Mouse (Mus musculus): ENCODE results near the gene Lrrc4c.

The Lrrc4c gene

DNA sequence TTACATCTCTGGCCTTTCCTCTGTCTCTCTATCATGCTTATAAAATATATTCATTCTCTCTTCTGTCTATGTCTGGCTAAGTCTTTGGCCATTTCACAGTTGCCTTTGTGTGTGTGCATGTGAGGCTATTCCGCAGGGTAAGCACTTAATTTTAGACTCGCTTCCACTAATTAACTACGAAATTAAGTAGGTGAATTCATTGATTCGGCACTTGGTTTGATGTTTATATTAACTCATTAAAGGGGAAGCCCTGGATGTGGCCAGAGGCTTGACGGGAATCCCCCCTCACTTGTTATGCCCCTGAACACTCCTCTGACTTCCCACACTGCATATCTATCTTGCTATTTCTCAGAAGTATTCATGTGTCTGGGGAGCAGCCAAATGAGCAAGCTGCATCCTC, 1169.6 kb downstream of the Lrrc4c start:
- DNase-seq, result no peak

DNA sequence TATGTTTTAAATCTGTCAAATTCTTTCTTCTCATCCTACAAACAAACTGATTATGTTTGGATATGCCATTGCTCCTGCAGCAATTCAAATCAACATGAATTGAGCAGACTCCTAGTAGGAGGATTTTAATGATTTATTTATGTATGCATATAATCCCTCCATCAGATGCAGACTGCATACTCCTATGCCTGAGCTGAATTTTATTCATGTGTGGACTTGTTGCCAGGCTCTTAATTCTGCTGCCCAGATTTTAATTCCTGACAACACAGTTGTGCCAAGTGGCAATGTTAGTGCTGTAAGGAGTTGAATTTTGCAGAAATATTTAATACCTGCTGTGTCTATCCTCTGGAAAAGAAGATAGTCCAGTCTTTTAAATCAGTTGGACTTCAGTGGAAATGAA, 1179.1 kb downstream of the Lrrc4c start:
- DNase-seq, result no peak

DNA sequence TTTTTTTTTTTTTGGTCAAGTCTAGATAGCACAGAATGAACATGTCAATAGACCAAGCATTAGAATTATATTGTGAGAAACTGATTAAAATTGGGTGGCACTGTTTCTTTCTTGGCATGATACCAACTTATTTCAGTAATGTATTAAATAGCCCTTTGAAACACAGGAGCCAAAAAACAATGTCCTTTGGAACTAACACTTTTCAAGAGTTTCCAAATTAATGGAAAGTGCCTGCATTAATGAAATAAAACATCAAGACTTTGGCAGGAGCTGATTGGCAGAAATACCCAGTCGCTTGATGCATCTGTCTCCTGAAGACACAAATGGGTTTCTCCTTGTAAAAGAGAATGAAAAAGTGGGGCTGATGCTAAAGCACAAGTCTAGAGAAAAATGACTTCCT, 1184.5 kb downstream of the Lrrc4c start:
- DNase-seq, result no peak

DNA sequence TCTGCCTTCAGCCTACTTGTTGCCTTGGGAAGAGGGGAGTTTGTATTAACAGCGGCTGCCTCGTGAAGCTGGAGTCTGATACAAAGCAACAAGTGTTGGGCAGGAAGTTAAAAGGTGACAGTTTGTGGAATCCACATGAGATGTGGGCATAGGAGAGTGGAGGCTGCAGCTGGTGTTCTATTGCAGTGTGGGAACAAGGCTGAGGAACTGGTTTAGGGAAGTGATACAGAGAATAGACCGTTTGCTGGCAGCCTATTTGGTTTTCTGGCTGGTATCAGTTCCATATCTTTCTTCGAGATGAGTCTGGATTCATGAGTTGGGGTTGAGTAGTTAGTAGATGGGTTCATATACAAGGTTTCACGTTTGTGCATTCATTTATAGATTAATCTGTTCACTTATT, 1186.9 kb downstream of the Lrrc4c start:
- no peak for DNase-seq

DNA sequence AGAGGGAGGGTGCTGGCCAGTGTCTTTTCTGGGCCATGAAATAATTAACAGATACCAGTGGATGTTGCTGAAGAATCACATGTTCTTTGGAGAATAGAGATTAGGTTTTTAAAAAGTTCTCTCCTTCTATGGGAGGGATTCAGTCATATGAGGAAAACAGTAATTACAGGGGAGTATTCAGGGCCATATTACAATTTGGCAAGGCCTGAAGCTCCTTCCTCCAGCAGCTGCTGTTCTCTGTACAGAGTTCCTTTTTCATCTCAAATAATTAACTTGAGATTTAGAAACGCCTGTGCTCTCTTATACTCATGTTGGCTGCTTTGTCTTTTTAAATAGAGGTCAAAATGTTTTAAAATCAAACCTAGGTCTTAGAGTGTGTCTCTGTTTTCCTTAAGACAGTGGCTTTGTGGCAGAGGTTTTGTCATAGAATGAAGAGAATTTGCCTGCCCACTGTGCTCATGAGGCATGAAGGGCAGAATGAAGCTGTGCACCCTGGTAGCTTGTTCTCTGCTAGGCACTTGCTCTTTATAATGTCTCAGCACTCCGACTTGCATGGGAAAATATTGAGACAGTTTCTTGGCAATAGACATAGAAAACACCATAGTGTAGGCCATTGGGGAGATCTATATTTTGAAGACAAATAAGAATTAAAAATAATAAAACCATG, 1206.4 kb downstream of the Lrrc4c start:
- no peak for DNase-seq

DNA sequence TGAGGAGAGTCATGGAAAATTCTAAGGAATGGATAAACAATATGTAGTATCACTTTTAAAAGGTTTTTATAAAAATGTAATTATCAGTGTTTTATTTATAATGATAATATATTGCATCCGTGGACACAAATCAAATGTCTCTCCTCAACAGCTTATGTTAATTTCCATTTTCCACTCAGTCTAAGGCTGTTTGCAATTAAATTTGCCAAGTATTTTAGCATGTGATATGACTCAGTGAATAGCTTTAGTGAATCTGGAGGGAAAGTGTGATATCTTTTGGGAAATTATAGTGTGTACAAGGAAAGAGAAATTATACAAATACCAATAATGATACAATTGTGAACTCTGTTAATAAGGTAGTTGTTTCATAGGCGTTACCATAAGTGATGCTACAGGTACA, 1207.1 kb downstream of the Lrrc4c start:
- DNase-seq, result no peak

DNA sequence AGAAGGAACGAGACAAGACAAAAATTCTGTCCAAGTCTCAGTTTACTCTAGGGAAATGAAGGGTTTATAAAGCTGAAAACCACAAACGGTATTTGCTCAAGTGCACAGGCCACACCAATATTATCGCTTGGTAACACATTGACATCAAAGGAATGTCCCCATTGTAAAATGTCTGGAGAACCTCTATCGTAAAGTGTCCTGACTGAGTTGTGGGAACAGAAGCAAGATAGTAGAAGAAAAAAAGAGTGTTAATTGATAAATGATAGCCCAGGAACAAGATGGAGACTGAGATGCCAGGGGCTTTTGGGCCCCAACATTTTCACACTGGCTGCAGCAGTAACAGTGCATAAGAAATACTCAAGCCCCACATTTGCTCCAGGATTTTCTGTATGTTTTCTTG, 1212.7 kb downstream of the Lrrc4c start:
- DNase-seq, result no peak

DNA sequence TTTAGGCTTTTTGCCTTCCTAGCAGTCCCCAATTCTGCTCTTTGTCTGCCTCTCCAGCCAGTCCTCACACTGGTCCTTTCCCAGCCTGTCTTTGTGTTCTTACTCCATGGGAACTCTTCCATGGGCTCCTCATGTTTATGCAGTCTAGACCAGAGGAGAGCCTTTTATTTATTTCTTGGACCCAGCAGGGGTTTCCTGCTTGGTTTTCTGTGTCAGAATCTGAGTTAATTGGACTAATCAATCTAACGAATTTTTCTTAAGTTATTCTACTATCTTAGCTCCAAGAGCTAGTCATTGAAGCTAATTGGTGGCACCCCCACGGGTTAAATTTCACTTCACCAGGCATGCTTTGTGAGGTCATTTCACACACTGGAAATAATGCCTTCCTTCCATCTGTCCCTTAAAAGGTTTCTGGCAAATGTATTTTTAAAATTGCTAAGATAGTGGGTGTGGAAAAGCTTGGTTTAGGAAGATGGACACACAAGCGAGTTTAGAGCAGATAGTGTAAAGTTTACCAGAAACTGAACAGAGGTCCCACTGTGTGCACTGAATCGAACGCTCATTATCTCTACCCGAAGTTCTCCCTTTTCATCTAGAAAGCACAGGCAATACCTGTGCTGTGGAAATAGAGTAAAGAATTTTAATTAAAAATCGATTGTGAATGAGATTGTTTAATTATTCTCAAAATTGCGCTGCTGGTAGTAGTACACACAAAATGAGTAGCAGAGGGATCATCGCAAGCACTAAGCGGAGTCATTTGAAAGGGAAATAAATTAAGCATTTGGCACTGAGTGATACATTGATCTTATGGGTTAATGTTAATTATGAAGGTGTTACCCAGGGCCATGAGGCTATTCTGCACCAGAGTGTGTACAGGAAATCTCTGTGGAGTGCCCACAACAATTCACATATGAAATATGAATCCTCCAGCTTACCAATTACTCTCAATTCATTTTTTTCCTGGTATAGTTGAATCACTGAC, 1226.0 kb downstream of the Lrrc4c start:
- DNase-seq, result no peak

DNA sequence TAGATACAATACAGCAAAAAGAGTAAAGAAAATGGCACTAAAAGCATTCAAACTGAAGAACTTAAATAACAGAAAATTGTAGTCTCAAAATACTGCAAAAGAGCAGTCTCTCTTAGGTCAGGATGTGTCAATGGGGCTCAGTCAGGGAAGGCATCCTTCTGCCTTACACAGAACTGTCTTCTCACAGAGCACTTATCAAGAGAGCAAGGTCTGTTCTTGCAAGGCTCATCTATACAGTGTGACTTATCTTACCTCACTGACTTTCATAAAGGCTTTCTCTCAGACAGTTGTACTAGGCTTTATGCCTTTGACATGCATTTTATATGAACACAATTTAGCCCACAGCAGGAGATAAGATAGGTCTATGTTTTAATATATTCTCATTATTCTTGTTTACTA, 1226.7 kb downstream of the Lrrc4c start:
- DNase-seq, result no peak

DNA sequence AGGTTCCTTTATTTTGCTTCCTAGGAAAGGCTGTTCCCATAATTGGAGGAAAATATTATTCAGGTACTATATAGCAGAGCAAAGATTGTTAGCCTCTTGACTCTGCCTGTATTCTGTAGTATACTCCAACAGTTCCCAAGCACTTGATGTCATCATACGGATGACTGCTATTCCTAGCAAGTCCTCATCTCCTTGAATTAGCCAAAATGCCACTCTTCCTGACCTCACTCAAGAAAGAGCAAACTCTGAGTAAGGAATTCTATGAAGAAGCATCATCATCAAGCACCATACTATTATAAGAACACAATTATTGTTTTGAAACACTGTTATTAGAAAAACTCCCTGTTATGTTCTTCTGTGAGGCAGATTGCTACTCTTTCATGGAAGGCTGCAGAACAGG, 1228.0 kb downstream of the Lrrc4c start:
- DNase-seq, result no peak

DNA sequence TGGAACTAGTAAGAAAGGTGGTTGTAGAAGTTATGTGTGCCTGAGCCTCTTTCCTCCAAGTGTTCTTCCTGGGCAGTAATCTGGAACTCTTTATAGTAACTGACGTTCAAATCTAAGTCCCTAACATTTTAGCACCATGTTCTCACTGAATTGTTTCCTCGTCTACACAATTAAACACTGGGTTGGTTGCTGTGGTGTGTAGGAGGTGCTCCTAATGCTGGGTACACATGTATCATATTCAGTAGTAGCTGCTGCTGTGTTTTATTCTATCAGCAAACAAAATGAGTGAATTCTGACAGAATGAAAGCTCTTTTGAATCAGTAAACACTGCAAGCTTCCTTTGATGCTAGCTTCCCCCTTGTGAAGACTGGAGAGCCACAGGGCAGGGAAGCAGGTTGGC, 1246.5 kb downstream of the Lrrc4c start:
- DNase-seq, result no peak

DNA sequence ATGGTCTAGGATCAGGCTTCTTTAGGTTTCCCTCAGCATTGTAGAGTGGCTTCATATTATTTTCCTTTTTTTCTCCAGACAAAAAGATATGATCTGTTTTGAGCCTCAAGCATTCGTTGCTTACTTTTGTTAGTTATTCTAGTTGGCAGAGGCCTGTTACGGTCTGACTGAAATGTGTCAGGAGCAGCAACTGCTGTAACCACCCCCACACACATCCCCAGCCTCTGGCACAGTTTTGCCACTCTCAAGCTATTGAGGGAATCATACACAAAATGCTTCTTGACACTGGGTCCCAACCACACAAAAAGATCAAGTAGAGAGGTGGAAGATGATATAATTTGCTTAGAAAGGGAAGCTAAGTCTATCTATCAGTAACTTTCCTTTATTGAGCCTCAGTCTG, 1251.0 kb downstream of the Lrrc4c start:
- no peak for DNase-seq

DNA sequence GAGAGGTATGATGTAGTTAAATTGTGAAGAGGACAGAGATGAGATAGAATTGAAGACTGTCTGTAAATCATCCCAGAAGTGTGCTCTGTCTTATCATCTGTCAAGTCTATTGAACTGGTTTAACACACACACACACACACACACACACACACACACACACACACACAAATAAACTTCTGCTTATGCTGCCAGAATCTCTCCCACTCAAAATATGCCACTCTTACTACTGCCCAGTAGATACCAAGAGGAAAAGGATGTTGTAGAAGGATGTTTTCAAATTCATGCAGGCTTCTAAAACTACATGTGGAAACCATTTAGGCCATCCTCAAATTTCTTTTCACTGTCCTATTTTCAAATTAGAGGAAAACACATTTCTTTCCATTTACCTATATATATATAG, 1257.0 kb downstream of the Lrrc4c start:
- no peak for DNase-seq

DNA sequence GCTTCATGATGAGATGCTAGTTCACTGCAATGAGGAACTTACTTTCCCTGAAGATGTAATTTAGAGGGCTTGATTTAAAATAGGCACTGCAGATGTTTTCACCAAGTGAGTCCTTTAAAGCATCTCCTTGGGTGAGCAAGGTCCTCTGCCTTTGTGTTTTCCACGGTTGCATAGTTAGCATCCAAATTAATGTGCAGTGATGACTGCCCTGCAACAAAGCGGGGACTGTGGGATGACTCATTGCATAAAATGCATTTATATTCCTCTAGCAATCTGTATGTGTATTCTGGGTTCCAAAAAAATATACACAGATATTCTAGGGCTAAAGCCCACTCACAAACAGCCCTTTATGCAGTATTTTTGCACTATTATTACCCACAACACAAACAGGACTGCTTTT, 1263.2 kb downstream of the Lrrc4c start:
- no peak for DNase-seq

DNA sequence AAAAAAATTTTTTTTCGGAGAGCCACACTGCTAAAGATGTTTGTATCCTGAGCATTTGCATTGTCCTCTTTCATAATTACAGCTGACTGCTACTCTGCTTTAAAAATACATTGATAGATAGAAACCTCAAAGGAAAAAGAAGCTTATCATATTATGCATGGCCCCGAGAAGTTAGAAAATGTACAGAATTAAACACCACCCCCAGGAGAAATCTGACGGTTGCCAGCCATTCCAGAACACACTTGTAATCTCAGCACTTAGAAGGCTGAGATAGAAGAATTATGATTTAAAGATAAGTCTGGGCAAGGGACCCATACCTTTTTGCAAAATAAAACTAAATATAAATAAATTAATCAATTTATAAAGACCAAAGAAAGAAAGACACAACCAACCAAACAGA, 1268.4 kb downstream of the Lrrc4c start:
- DNase-seq, result no peak

DNA sequence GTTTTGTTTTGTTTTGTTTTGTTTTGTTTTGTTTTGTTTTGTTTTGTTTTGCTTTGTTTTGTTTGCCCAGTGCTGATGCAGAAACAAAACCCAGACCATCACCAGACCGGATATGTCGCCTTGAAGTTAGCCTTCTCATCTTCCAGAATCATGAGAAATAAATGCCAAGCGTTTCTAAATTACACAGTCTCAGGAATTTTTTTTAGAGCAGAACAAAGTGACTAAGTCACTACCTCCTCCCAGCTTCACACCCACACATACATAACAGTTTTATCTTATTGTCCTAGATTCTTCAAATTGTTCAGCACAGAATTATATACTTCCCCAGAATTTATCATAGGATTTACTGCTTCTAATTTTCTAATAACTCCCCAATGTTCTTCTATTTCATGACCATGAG, 1272.6 kb downstream of the Lrrc4c start:
- DNase-seq, result no peak

DNA sequence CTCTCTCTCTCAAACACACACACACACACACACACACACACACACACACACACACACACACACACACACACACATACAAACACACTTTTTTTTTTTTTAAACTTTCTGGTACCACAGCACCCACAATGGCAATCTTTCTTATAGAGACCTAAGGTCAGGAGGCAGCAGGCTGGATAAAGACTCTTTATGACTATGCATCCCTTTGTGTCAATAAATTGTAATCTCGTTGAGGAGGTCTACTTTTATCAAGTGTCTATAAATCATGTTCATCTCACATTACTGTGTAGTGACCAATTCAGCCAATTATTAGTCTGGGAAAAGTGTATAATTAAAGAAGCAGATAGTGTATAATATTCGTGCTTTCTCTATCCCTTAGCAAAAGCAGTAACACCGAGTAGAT, 1286.2 kb downstream of the Lrrc4c start:
- DNase-seq, result no peak

DNA sequence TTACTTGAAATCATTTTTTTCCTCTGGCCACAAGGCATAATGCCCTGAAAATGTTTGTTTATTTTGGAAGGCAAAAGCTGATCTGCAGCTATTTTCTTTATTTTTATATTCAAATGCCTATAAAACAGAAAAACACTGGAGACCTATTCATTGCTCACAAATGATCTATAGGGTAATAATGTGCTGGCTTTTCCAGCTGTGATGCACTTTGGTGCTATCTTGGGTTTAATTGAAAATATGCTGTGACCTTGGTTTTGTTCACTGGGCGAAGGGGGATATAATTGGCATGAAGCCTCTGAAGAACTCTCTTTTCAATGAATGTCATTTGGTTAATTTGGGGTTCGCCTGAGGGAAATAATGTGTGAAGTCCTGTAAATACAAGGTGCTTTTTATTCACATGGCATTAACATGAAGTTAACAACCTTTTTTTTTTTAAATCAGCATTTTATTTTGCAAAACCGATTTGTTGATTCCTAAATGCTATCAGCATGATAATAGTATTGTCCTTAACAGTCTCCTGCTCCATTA, 1286.8 kb downstream of the Lrrc4c start:
- DNase-seq, result no peak

DNA sequence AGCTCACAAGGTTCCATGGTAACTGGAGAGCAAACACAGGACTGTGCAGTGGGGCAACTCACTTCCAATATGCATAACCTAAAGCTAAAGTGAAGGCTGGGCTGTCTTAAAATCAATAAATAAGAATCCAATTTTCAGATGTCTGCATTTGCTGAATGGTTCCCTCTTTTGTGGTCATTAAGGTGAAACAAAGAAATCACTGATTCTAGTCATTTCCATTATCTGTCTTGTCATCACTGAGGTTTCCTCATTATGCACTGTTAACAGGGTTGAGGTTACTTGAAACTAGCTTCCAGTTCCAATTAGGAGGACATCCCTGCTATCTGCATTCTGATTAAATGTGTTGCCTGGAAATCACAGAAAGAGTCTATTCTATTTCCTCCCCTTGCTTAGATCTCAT, 1291.5 kb downstream of the Lrrc4c start:
- no peak for DNase-seq

DNA sequence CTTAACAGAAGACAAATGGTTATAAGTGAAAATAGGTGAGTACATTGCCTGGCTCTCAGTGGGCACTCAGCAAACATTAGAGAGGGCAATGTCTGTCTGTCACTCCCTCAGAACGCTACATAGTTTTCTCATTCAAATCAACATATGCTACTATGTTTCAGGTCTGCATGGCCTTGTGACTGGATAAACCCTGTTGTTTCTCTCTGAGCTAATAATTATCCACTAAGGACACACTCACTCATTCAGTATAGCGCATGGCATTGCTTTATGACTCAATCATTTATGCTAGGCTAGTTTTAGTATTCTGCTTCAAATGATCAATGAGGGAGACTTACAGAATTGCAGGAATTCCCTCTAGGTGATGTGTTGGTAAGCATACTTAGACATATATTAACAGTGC, 1292.6 kb downstream of the Lrrc4c start:
- DNase-seq, result no peak

DNA sequence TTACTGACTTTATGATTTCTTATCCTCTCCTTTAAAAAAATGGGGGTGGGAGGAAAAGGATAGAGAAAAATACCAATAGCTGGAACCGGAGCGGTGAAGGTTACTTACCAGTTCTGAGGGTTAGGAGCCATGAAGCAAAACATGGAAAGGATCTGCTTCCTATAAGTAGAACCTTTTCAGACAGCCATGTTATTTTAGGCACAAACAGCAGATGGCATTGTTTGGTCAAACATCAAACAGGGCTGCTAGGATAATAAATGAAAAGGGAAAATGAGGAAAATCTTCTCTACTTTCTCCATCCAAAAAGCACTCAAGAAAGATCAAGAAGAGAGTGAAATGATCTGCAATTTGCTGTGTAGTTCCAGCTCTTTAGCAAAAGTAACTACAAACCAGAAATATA, 1296.8 kb downstream of the Lrrc4c start:
- no peak for DNase-seq

DNA sequence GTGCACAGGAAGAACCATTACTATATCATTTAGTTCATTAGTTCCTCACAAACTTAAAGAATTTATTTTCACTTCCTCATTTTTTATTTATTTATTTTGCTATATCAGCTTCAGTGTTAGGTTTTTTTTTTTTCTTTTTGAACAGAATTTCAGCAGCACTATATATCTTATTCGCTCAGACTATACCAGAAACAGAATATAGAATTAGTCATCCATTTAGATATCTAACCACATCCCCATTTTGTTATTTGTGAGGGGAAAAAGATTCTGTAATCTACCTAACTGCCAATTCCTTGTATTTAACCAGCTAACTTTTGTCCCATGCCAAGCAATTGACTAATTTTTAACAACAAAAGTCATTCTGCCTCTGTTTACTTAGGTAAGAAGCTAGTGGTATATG, 1300.6 kb downstream of the Lrrc4c start:
- DNase-seq, result no peak

DNA sequence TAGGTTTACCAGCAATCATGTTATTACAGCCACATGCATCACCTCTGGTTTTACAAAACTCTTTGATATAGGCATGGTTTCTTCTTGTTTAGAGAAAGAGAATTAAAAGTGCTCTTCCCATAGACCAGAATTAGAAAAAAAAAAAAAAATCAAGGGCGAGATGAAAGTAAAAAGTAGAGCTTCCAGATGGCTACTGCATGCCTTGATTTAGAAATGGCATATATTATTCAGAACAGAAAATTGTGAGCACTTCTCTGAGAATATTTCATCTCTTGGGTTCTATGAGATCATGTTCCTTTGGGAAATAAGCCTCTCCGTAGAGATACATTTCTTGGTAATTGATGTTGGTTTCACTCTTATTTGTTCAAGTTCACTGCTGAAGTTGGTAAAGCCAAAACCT, 1322.0 kb downstream of the Lrrc4c start:
- no peak for DNase-seq

DNA sequence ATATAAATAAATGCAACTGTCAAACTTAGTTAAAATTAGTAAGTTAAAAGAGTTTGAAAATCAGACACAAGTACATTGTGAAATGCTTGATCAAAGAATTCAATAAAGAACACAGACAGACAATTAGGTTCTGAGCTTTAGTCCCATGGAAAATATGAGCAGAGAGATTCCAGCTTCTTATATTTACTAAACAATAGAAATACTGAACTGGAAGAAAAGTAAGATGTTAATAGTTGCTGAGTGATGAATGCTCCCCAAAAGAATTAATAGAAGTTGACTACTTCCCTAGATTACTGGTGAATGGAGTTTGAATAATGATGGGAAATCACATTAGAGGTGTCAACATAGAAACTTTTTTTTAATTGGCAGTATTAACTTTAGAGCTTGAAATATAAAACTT, 1323.7 kb downstream of the Lrrc4c start:
- DNase-seq, result no peak

Data from thymus, postnatal 14 days (tissue).